Mouse (Mus musculus): ENCODE measurements around the gene Hs6st1. TPM values are rescaled to one million over a fixed set of nuclear protein-coding genes. Genes with fewer than 3 reads are reported as not detected.

The Hs6st1 gene
- polyA plus RNA-seq, 1 experiment = 66.6 TPM

- no peak overlapping the region for H3K4me3 ChIP-seq
- no peak overlapping the region for H3ac ChIP-seq (ENCODE audit: control insufficient read depth, insufficient read length)
- TF ChIP-seq TCF12 (IDR thresholded peaks at IDR 0.05; ENCODE audit: insufficient read depth, poor library complexity, severe bottlenecking) (no peak), USF1 (IDR thresholded peaks at IDR 0.05; ENCODE audit: low read depth) (peak; percentile 69)
- no peaks in the 10 kb centered on the region for H3K27me3 ChIP-seq (ENCODE audit: control insufficient read depth, insufficient read depth, insufficient read length)
- no peak overlapping the region for H3K4me2 ChIP-seq (ENCODE audit: low read depth)
- H3K36me3 ChIP-seq (ENCODE audit: control insufficient read depth, insufficient read depth) = peaks cover 5% of the 10 kb centered on the region
- H3K79me2 ChIP-seq (ENCODE audit: control insufficient read depth, insufficient read depth) = peaks cover 92% of the 10 kb centered on the region
Observed at GRCm38 (mm10) chr1:36089481-36089880, 21.3 kb downstream of the Hs6st1 start.

- H3K4me3 ChIP-seq = no peak overlapping the region
- peaks cover 5% of the 10 kb centered on the region for H3K36me3 ChIP-seq (ENCODE audit: control insufficient read depth, insufficient read depth)
- no peaks in the 10 kb centered on the region for H3K27me3 ChIP-seq (ENCODE audit: control insufficient read depth, insufficient read depth, insufficient read length)
- H3ac ChIP-seq (ENCODE audit: control insufficient read depth, insufficient read length) = no peak overlapping the region
- no peak overlapping the region for H3K4me2 ChIP-seq (ENCODE audit: low read depth)
- H3K79me2 ChIP-seq (ENCODE audit: control insufficient read depth, insufficient read depth) = peaks cover 87% of the 10 kb centered on the region
- no peak for TF ChIP-seq USF1 (IDR thresholded peaks at IDR 0.05; ENCODE audit: low read depth)
- no peak for TF ChIP-seq E2F4 (IDR thresholded peaks at IDR 0.05; ENCODE audit: insufficient read depth)
- no peak for TF ChIP-seq POLR2A (IDR thresholded peaks at IDR 0.05; ENCODE audit: insufficient read length, low read depth)
- TF ChIP-seq TCF12 (IDR thresholded peaks at IDR 0.05; ENCODE audit: insufficient read depth, poor library complexity, severe bottlenecking) = no peak
- TF ChIP-seq MYOG (IDR thresholded peaks at IDR 0.05; ENCODE audit: control insufficient read depth in 1 of 3, insufficient read depth in 1 of 3, insufficient read length in 2 of 3, low read depth in 2 of 3) = no peak
- no peak for TF ChIP-seq CEBPB (IDR thresholded peaks at IDR 0.05; ENCODE audit: insufficient read depth, poor library complexity, severe bottlenecking)
- no peak for TF ChIP-seq SRF (IDR thresholded peaks at IDR 0.05; ENCODE audit: control insufficient read depth, insufficient read length, low read depth)
- TF ChIP-seq REST (IDR thresholded peaks at IDR 0.05; ENCODE audit: insufficient read depth, insufficient read length) = no peak
- no peak for TF ChIP-seq TCF3 (IDR thresholded peaks at IDR 0.05; ENCODE audit: insufficient read length, low read depth)
- TF ChIP-seq MAX (IDR thresholded peaks at IDR 0.05; ENCODE audit: low read depth) = no peak
- no peak for TF ChIP-seq POLR2AphosphoS2 (IDR thresholded peaks at IDR 0.05; ENCODE audit: insufficient read length, low read depth)
- TF ChIP-seq MYOD1 (IDR thresholded peaks at IDR 0.05; ENCODE audit: control insufficient read depth in 1 of 3, insufficient read length in 2 of 3, low read depth in 2 of 3) = no peak
Observed at GRCm38 (mm10) chr1:36090011-36090721, 22.0 kb downstream of the Hs6st1 start.

- Histone ChIP-seq H3K4me3 (no peak overlapping the region), H3ac (ENCODE audit: control insufficient read depth, insufficient read length) (no peak overlapping the region), H3K79me2 (ENCODE audit: control insufficient read depth, insufficient read depth) (peaks cover 85% of the 10 kb centered on the region), H3K36me3 (ENCODE audit: control insufficient read depth, insufficient read depth) (peaks cover 5% of the 10 kb centered on the region), H3K27me3 (ENCODE audit: control insufficient read depth, insufficient read depth, insufficient read length) (no peaks in the 10 kb centered on the region), H3K4me2 (ENCODE audit: low read depth) (no peak overlapping the region)
- no peak for TF ChIP-seq SRF (IDR thresholded peaks at IDR 0.05; ENCODE audit: control insufficient read depth, insufficient read length, low read depth)
- no peak for TF ChIP-seq POLR2A (IDR thresholded peaks at IDR 0.05; ENCODE audit: insufficient read length, low read depth)
- TF ChIP-seq MAX (IDR thresholded peaks at IDR 0.05; ENCODE audit: low read depth) = no peak
- TF ChIP-seq TCF3 (IDR thresholded peaks at IDR 0.05; ENCODE audit: insufficient read length, low read depth) = no peak
- no peak for TF ChIP-seq E2F4 (IDR thresholded peaks at IDR 0.05; ENCODE audit: insufficient read depth)
- TF ChIP-seq CEBPB (IDR thresholded peaks at IDR 0.05; ENCODE audit: insufficient read depth, poor library complexity, severe bottlenecking) = no peak
- TF ChIP-seq TCF12 (IDR thresholded peaks at IDR 0.05; ENCODE audit: insufficient read depth, poor library complexity, severe bottlenecking) = no peak
- TF ChIP-seq MYOG (IDR thresholded peaks at IDR 0.05; ENCODE audit: control insufficient read depth in 1 of 3, insufficient read depth in 1 of 3, insufficient read length in 2 of 3, low read depth in 2 of 3) = no peak
- TF ChIP-seq MYOD1 (IDR thresholded peaks at IDR 0.05; ENCODE audit: control insufficient read depth in 1 of 3, insufficient read length in 2 of 3, low read depth in 2 of 3) = no peak
- no peak for TF ChIP-seq USF1 (IDR thresholded peaks at IDR 0.05; ENCODE audit: low read depth)
Observed at GRCm38 (mm10) chr1:36090722-36091110, 22.5 kb downstream of the Hs6st1 start.

GRCm38 (mm10) chr1:36091246-36091645, 23.0 kb downstream of the Hs6st1 start:
- H3K36me3 ChIP-seq (ENCODE audit: control insufficient read depth, insufficient read depth) = peaks cover 5% of the 10 kb centered on the region
- no peak for TF ChIP-seq SRF (IDR thresholded peaks at IDR 0.05; ENCODE audit: control insufficient read depth, insufficient read length, low read depth)
- no peak for TF ChIP-seq E2F4 (IDR thresholded peaks at IDR 0.05; ENCODE audit: insufficient read depth)
- TF ChIP-seq POLR2AphosphoS2 (IDR thresholded peaks at IDR 0.05; ENCODE audit: insufficient read length, low read depth) = no peak
- no peak for TF ChIP-seq POLR2A (IDR thresholded peaks at IDR 0.05; ENCODE audit: insufficient read length, low read depth)
- no peak for TF ChIP-seq TCF3 (IDR thresholded peaks at IDR 0.05; ENCODE audit: insufficient read length, low read depth)
- no peak for TF ChIP-seq REST (IDR thresholded peaks at IDR 0.05; ENCODE audit: insufficient read depth, insufficient read length)
- no peak for TF ChIP-seq MAX (IDR thresholded peaks at IDR 0.05; ENCODE audit: low read depth)
- TF ChIP-seq TCF12 (IDR thresholded peaks at IDR 0.05; ENCODE audit: insufficient read depth, poor library complexity, severe bottlenecking) = no peak
- TF ChIP-seq MYOG (IDR thresholded peaks at IDR 0.05; ENCODE audit: control insufficient read depth in 1 of 3, insufficient read depth in 1 of 3, insufficient read length in 2 of 3, low read depth in 2 of 3) = no peak
- TF ChIP-seq USF1 (IDR thresholded peaks at IDR 0.05; ENCODE audit: low read depth) = no peak
- TF ChIP-seq MYOD1 (IDR thresholded peaks at IDR 0.05; ENCODE audit: control insufficient read depth in 1 of 3, insufficient read length in 2 of 3, low read depth in 2 of 3) = no peak
- TF ChIP-seq CEBPB (IDR thresholded peaks at IDR 0.05; ENCODE audit: insufficient read depth, poor library complexity, severe bottlenecking) = no peak
- no peak overlapping the region for H3K4me3 ChIP-seq
- H3ac ChIP-seq (ENCODE audit: control insufficient read depth, insufficient read length) = no peak overlapping the region
- peaks cover 85% of the 10 kb centered on the region for H3K79me2 ChIP-seq (ENCODE audit: control insufficient read depth, insufficient read depth)
- no peaks in the 10 kb centered on the region for H3K27me3 ChIP-seq (ENCODE audit: control insufficient read depth, insufficient read depth, insufficient read length)
- no peak overlapping the region for H3K4me2 ChIP-seq (ENCODE audit: low read depth)

- Histone ChIP-seq H3K4me3 (no peak overlapping the region), H3ac (ENCODE audit: control insufficient read depth, insufficient read length) (no peak overlapping the region), H3K4me2 (ENCODE audit: low read depth) (no peak overlapping the region), H3K27me3 (ENCODE audit: control insufficient read depth, insufficient read depth, insufficient read length) (no peaks in the 10 kb centered on the region), H3K36me3 (ENCODE audit: control insufficient read depth, insufficient read depth) (peaks cover 5% of the 10 kb centered on the region), H3K79me2 (ENCODE audit: control insufficient read depth, insufficient read depth) (peaks cover 85% of the 10 kb centered on the region)
- TF ChIP-seq MYOG (IDR thresholded peaks at IDR 0.05; ENCODE audit: control insufficient read depth in 1 of 3, insufficient read depth in 1 of 3, insufficient read length in 2 of 3, low read depth in 2 of 3) (no peak), CEBPB (IDR thresholded peaks at IDR 0.05; ENCODE audit: insufficient read depth, poor library complexity, severe bottlenecking) (no peak), MYOD1 (IDR thresholded peaks at IDR 0.05; ENCODE audit: control insufficient read depth in 1 of 3, insufficient read length in 2 of 3, low read depth in 2 of 3) (no peak)
Observed at GRCm38 (mm10) chr1:36093741-36094140, 25.5 kb downstream of the Hs6st1 start.

Measured in myocyte (in vitro differentiated cells).